Mouse (Mus musculus) left cerebral cortex, adult 18-20 months (tissue): ENCODE measurements around the gene Sprr1b. TPM values are rescaled to one million over a fixed set of nuclear protein-coding genes. Genes with fewer than 3 reads are reported as not detected.
"Not testable (repeated sequence)": the region's sequence is repeated elsewhere in the genome, so short reads cannot be mapped to it uniquely, and the experiment has no call there.

ENCODE experiments used
- DNase-seq, 2 experiments: peaks; one replicate each; pipeline ENCODE4 v3.0.0; 2021 to 2022; ENCODE audit warnings: low spot score in 2 of 2, mixed read lengths in 1 of 2
- long read RNA-seq, 2 experiments: library from polyadenylated mRNA; stranded (forward); transcript quantifications; one replicate each; pipeline ENCODE4 v2.0.0; 2021
- total RNA-seq, 2 experiments: library from RNA; stranded (reverse); gene quantifications; 2 replicates each; pipeline ENCODE4 v1.2.3; 2021

The Sprr1b gene
- total RNA-seq = not detected
- long read RNA-seq, experiment 1 = 0 reads
- long read RNA-seq, experiment 2 = 0 reads

- DNase-seq = no peak
Observed at GRCm38 (mm10) chr3:92438689-92439088, at the start of gene Sprr1b. Sprr1b (minus strand) TSS chr3:92438789.

DNA sequence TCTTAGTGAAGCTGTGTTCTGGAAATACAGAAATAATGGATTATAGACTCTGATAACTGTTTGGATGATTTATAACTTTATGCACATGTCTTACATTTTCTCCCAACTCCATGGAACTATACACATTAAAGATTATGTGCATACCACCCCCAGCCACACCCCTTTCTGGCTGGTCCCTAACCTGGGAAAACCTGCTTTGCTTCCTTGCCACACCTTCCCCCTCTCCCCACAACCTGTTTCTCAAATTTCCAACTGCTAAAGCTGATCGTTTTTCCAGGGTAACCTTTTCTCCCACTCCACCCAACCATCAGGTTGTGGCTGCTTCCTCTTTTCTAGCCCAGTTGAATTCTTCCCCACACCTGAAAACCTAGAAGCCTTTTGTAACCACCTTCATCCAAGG lies 47.7 kb upstream of the Sprr1b start:
- DNase-seq = no peak

DNA sequence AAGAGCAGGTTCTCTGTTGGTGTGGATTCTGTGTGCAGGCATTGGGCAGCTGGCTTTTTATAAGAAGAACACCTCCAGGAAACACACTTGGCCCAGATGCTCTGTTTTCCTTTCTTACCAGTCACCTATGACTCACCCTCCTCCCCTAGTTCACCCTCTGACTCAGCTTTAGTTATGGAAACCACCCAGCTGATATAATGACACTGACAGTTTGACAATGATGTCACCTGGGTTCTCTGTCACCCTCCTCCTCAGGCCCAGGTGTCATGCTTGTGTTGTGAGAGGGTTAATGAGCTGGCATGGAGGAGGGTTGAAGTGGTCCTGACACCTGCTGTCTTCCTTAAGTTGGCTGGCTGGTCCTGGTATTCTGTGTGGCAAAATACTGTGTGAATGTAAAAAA lies 47.3 kb upstream of the Sprr1b start, which contains the start of gene Sprr1a:
TSS of gene Sprr1a (minus strand) at position 33 of the 400 bp plus-strand sequence.
- no peak for DNase-seq

DNA sequence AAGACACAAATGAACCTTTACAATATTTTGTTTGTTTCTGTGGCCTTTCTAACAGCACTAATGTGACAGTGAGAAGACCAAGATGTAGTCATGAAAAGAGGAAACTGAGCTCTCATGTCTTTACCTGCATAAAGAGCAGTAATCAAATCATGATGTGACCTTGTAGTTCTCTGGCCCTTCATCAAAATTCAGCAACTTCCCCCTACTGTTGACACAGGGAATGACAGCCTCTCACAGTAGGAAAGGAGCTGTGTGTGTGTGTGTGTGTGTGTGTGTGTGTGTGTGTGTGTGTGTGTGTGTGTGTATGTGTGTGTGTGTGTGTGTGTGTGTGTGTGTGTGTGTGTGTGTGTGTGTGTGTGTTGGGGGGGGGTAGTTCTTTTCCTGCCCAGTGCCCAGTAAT lies 42.7 kb upstream of the Sprr1b start:
- not testable (repeated sequence) for DNase-seq

GRCm38 (mm10) chr3:92470111-92470510 lies 31.5 kb upstream of the Sprr1b start:
- no peak for DNase-seq

DNA sequence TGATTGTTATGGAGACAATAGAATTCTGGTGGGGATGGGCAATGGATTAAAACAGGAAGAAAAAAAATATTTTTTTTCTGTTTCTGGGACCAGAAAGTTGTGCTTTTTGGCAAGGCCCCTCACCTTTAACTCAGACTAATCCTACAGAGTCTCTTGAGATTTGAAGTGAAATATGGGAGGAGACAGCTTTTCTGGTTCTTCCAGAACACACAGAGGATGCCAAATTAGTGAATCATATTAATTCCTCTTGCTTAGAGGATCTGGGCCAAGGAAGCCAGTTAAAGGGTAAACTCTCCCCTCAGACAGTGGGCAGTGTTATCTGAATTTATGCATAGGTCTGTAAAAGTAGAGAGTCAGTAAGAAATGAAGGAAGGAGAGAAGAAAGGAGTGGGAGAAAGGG lies 28.8 kb upstream of the Sprr1b start:
- DNase-seq = no peak

- DNase-seq = no peak
Observed at GRCm38 (mm10) chr3:92466576-92466975, 28.0 kb upstream of the Sprr1b start.

GRCm38 (mm10) chr3:92458620-92459019 lies 20.0 kb upstream of the Sprr1b start, which contains the start of gene Sprr3:
Sprr3 (minus strand) TSS chr3:92458720.
- no peak for DNase-seq

GRCm38 (mm10) chr3:92455151-92455550 lies 16.6 kb upstream of the Sprr1b start:
- no peak for DNase-seq

- DNase-seq = no peak
Observed at GRCm38 (mm10) chr3:92440177-92440576, 1.6 kb upstream of the Sprr1b start.

DNA sequence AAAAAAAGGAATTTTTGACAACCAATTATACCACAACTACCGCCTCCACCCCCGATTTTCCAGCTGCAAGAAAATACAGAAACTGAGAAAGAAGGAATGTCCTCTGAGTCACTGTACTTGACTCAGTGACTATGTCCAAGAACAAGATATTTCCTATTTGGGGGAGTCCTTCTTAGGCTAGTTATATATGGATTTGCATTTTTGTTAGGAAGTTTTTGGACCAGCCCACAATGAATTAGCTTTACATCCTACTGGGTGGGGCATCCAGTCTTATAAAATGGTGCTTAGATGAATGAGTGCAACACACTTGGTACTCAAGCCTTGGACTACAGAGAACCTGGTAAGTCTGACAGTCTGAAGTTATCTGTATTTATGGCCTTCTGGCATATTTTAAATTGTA lies 6.3 kb downstream of the Sprr1b start, which contains the start of gene Sprr2k:
TSS of gene Sprr2k (plus strand) at position 301 of the 400 bp plus-strand sequence.
- no peak for DNase-seq

DNA sequence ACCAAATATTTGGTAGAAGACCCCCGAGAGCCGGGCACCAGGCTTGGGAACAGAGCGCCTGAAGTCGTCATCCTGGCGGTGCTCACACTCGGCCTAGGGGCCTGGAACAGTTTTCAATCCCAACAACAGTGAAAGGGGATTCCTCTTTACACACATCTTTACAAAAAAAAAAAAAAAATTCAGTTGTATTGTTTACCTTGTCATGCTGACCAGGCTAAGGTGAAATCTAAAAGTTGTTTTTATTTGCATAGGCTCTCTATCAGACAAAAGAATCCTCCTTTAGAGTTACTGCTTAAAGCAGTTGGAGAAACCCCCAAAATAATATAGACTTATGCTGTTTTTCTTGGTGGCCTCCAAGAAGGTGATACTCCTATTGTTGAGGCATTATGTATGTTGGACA lies 9.3 kb downstream of the Sprr1b start, which contains the start of gene Gm9774:
TSS of gene Gm9774 (minus strand) at position 101 of the 400 bp plus-strand sequence.
- DNase-seq = no peak

DNA sequence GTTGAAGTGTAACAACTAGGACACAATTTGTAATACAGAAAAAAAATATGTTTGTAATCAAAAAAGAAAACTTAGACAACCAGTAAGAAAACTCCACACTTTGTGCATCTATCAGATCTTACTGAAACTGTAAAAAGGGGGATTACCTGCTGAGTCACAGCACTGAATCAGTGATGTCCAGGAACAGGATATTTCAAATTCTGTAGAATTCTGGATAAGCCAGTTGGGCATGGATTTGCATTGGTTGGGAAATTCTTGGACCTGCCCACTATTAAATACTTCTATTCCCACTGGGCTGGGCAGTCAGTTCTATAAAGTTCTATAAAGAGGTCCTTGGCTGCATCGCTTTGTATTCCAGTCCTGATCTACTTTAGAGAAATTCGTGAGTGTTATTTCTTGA lies 20.8 kb downstream of the Sprr1b start, which contains the start of gene Sprr2j-ps:
TSS of gene Sprr2j-ps (plus strand) at position 301 of the 400 bp plus-strand sequence.
- no peak for DNase-seq

DNA sequence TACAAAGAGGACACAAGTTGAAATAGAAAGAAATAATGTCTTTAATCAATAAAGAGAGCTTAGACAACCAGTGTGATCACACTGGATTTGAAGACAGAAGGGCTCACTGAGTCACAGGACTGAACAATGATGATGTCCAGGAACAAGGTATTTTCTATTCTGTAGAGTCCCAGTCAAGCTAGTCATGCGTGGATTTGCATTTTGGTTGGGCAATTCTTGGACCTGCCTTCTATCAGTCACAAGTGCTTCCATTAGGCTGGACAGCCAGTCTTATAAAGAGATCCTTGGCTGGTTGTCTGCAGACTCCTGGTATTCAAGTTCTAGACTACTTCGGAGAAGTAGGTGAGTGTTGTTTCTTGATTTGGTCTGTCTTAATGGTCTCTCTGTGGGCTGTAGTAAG lies 30.9 kb downstream of the Sprr1b start, which contains the start of gene Sprr2i:
TSS of gene Sprr2i (plus strand) at position 301 of the 400 bp plus-strand sequence.
- DNase-seq = no peak

DNA sequence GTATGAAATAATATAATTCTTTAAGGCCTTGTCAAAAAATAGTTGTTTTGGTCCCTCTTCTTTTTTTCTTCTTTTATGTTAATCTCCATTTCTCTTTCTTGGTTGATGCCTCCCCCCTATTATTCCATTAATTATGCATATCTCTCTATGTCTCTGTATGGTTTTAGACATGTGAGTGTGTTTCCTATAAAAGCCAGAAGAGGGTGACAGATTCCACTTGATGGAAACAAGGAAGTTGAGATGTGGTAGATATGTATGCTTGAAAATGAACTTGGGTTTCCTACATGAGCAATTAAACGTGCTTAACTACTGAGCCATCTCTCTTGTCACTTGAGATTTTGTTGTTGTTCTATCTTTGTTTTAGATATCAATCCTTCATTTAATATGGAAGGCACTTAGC lies 44.3 kb downstream of the Sprr1b start:
- no peak for DNase-seq

Other genes starting within 250 kb of the Sprr1b start
- gene Sprr2a1, start 223.0 kb downstream of the Sprr1b start, total RNA-seq = not detected
- gene Sprr2a2, start 222.9 kb downstream of the Sprr1b start, total RNA-seq = not detected
- not detected for gene Sprr2a3, start 153.4 kb downstream of the Sprr1b start, total RNA-seq
- gene Sprr2b, start 122.2 kb downstream of the Sprr1b start, total RNA-seq = not detected
- not detected for gene Sprr2d, start 99.6 kb downstream of the Sprr1b start, total RNA-seq
- gene Sprr2e, start 86.6 kb downstream of the Sprr1b start, total RNA-seq = not detected
- not detected for gene Sprr2f, start 73.6 kb downstream of the Sprr1b start, total RNA-seq
- not detected for gene Sprr2h, start 53.1 kb downstream of the Sprr1b start, total RNA-seq
- not detected for gene Sprr2i, start 30.8 kb downstream of the Sprr1b start, total RNA-seq
- gene Sprr2j-ps, start 20.7 kb downstream of the Sprr1b start, total RNA-seq = not detected
- 1 to 10 TPM; 2.3 to 2.9 TPM for gene Gm9774, start 9.4 kb downstream of the Sprr1b start, total RNA-seq
- not detected for gene Sprr2k, start 6.2 kb downstream of the Sprr1b start, total RNA-seq
- gene Sprr3, start 19.9 kb upstream of the Sprr1b start, total RNA-seq = not detected
- gene Sprr1a, start 47.1 kb upstream of the Sprr1b start, total RNA-seq = not detected
- gene Sprr4, start 61.7 kb upstream of the Sprr1b start, total RNA-seq = not detected
- gene 2310046K23Rik, start 95.7 kb upstream of the Sprr1b start, total RNA-seq = not detected
- not detected for gene Ivl, start 134.9 kb upstream of the Sprr1b start, total RNA-seq
- not detected for gene Smcp, start 150.2 kb upstream of the Sprr1b start, total RNA-seq
- not detected for gene 2210017I01Rik, start 168.7 kb upstream of the Sprr1b start, total RNA-seq
- gene Lce6a, start 182.9 kb upstream of the Sprr1b start, total RNA-seq = not detected
- gene Lce1a1, start 209.5 kb upstream of the Sprr1b start, total RNA-seq = not detected
- not detected for gene Lce1b, start 218.1 kb upstream of the Sprr1b start, total RNA-seq
- gene Lce1a2, start 231.5 kb upstream of the Sprr1b start, total RNA-seq = not detected
- not detected for gene Lce1c, start 240.5 kb upstream of the Sprr1b start, total RNA-seq
- not detected for gene Lce1d, start 248.4 kb upstream of the Sprr1b start, total RNA-seq